Mouse (Mus musculus): ENCODE data around the gene Ggn. TPM values are rescaled to one million over a fixed set of nuclear protein-coding genes. Genes with fewer than 3 reads are reported as not detected.
"Not testable (repeated sequence)": the region's sequence is repeated elsewhere in the genome, so short reads cannot be mapped to it uniquely, and the experiment has no call there.

Gene Ggn
- polyA plus RNA-seq, 1 experiment from 2014 or later = 0.75 TPM

DNA sequence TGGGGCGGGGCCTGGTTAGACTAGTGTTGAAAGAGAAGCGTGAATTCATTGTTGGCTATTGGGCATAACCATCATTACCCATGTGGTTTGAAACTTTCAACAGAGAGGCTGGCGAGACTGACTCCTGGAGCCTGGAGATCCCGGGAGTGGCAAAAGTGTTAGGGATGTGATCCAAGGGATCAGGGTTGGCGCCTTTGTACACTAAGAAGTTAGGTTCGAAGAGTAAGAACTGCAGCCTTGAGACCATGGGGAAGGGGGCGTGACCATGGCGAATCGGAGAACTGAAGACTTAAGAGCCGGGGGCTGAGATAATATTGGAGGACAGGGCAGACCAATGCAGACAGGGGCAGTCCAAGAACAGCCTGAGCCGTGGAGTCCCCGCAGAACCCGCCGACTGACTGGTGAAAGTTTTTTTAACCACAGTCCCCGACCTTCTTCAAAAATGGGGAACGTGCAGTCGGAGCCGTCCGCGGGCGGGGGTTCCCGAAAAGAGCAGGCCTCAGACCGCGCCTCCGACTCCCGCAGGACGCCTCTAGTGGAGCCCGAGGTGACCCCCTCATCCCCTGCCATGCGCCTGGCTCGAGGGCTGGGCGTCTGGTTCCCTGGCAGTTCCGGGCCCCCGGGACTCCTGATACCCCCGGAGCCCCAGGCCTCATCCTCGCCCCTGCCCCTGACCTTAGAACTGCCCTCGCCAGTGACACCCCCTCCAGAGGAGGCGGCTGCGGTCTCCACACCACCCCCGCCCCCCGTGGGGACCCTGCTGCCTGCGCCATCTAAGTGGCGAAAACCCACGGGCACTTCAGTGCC is 948 bp downstream of the Ggn start:
- peaks cover 22% of the 10 kb centered on the region for H3K36me3 ChIP-seq (ENCODE audit: control insufficient read depth, insufficient read depth)
- H3K9ac ChIP-seq (replicated peaks; ENCODE audit: low read depth, low read length) = no peak overlapping the region; the same call in 1 of the 2 replicates
- ATAC-seq = no peak
- H3K4me1 ChIP-seq (replicated peaks; ENCODE audit: control insufficient read depth, insufficient read depth, low read length) = peaks cover 37% of the 10 kb centered on the region
- no peaks in the 10 kb centered on the region for H3K9me3 ChIP-seq (ENCODE audit: control insufficient read depth, low read length)
- WGBS = 1% methylated on average over 43 of the region's 43 CpGs
- H3K4me3 ChIP-seq (replicated peaks; ENCODE audit: low read length) = peak overlapping the region; percentile 83
- H3K27ac ChIP-seq (ENCODE audit: low read length) = no peak overlapping the region
- peaks cover 34% of the 10 kb centered on the region for H3K27me3 ChIP-seq (replicated peaks; ENCODE audit: control insufficient read depth, insufficient read depth, low read length)
- H3K4me2 ChIP-seq (ENCODE audit: low read length) = peak overlapping the region; percentile 84

DNA sequence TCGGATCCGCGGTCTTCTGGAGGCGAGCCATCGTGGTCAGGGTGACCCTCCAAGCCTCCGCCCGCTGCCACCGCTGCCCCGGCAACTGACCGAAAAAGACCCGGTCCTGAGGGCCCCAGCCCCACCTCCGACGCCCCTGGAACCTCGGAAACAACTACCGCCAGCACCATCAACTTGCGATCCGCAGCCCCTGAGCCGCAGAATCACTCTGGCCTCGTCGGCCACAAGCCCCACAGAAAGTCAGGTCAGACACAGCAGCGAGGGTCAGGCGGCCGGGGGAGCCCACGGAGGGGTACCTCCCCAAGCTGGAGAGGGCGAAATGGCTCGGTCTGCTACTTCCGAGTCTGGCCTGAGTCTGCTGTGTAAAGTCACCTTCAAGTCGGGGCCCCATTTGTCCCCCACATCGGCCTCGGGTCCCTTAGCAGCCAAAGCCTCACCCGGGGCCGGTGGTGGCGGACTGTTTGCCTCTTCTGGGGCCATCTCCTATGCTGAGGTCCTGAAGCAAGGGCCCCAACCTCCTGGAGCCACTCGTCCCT is 1.6 kb downstream of the Ggn start:
- Histone ChIP-seq H3K9me3 (ENCODE audit: control insufficient read depth, low read length) (no peaks in the 10 kb centered on the region), H3K4me2 (ENCODE audit: low read length) (peak overlapping the region; percentile 84), H3K27ac (ENCODE audit: low read length) (no peak overlapping the region), H3K9ac (replicated peaks; ENCODE audit: low read depth, low read length) (no peak overlapping the region), H3K4me1 (replicated peaks; ENCODE audit: control insufficient read depth, insufficient read depth, low read length) (peaks cover 37% of the 10 kb centered on the region), H3K27me3 (replicated peaks; ENCODE audit: control insufficient read depth, insufficient read depth, low read length) (peaks cover 34% of the 10 kb centered on the region), H3K36me3 (ENCODE audit: control insufficient read depth, insufficient read depth) (peaks cover 27% of the 10 kb centered on the region), H3K4me3 (replicated peaks; ENCODE audit: low read length) (peak overlapping the region; percentile 83)
- WGBS = 6% methylated on average over 34 of the region's 34 CpGs
- ATAC-seq = no peak

DNA sequence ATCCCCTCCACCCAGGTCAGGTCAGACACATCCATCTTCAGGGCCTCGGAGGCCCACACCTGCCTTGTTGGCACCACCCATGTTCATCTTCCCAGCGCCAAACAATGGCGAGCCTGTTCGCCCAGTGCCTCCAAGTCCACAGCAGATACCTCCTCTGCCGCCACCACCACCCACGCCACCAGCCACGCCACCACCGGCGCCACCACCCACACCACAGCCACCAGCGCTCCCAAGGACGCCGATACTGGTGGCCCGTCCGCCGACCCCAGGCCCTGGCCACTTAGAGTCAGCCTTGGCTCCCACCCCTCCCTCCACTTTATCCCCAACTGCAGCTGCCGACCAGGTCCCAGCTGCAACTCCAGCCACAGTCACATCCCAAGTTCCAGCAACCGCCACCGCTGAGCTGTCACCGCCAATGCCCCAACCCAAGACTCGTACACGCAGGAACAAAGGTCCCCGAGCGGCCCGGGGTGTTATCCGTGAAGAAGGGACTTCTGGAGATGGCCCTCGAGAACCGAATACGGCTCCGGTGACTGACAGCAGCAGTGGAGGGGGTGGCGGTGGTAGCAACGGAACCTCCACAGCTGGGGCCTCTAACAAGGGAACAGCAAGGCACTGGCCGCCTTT is 2.5 kb downstream of the Ggn start:
- no peak overlapping the region for H3K9ac ChIP-seq (replicated peaks; ENCODE audit: low read depth, low read length)
- H3K4me3 ChIP-seq (replicated peaks; ENCODE audit: low read length) = no peak overlapping the region
- peaks cover 27% of the 10 kb centered on the region for H3K36me3 ChIP-seq (ENCODE audit: control insufficient read depth, insufficient read depth)
- no peak overlapping the region for H3K27ac ChIP-seq (ENCODE audit: low read length)
- 33% methylated on average over 32 of the region's 32 CpGs for WGBS
- no peak overlapping the region for H3K4me2 ChIP-seq (ENCODE audit: low read length)
- H3K4me1 ChIP-seq (replicated peaks; ENCODE audit: control insufficient read depth, insufficient read depth, low read length) = peaks cover 36% of the 10 kb centered on the region
- H3K9me3 ChIP-seq (ENCODE audit: control insufficient read depth, low read length) = no peaks in the 10 kb centered on the region
- no peak for ATAC-seq
- peaks cover 34% of the 10 kb centered on the region for H3K27me3 ChIP-seq (replicated peaks; ENCODE audit: control insufficient read depth, insufficient read depth, low read length)

GRCm38 (mm10) chr7:29178106-29178505 is 8.1 kb downstream of the Ggn start:
- ATAC-seq = no peak
- H3K4me3 ChIP-seq (replicated peaks; ENCODE audit: low read length) = no peak overlapping the region
- peaks cover 27% of the 10 kb centered on the region for H3K36me3 ChIP-seq (ENCODE audit: control insufficient read depth, insufficient read depth)
- no peak overlapping the region for H3K27ac ChIP-seq (ENCODE audit: low read length)
- no peaks in the 10 kb centered on the region for H3K9me3 ChIP-seq (ENCODE audit: control insufficient read depth, low read length)
- H3K9ac ChIP-seq (replicated peaks; ENCODE audit: low read depth, low read length) = no peak overlapping the region
- H3K27me3 ChIP-seq (replicated peaks; ENCODE audit: control insufficient read depth, insufficient read depth, low read length) = peaks cover 8% of the 10 kb centered on the region
- H3K4me2 ChIP-seq (ENCODE audit: low read length) = no peak overlapping the region
- H3K4me1 ChIP-seq (replicated peaks; ENCODE audit: control insufficient read depth, insufficient read depth, low read length) = peaks cover 17% of the 10 kb centered on the region
- 86% methylated on average over 4 of the region's 4 CpGs for WGBS

DNA sequence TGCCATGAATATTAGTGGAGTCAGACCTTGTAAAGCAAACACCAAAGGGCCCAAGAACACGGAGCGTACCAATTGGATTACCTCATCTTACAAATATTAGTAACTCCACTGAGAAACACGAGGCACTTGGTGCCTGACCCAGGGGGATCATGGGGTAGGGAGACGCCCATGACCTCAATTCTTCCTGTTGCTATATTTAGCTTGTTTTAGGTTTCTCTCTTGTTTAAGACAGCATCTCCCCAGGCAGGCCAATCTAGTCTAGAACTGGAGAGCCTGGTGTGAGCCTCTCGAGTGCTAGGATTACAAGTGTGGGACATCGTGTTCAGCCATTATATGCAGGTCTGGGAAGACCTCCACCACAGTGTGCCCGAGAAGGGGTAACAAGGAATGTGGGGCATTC is 9.3 kb downstream of the Ggn start:
- Histone ChIP-seq H3K27ac (ENCODE audit: low read length) (no peak overlapping the region), H3K36me3 (ENCODE audit: control insufficient read depth, insufficient read depth) (peaks cover 22% of the 10 kb centered on the region), H3K27me3 (replicated peaks; ENCODE audit: control insufficient read depth, insufficient read depth, low read length) (no peaks in the 10 kb centered on the region), H3K4me2 (ENCODE audit: low read length) (peak overlapping the region; percentile 75), H3K9me3 (ENCODE audit: control insufficient read depth, low read length) (no peaks in the 10 kb centered on the region), H3K4me1 (replicated peaks; ENCODE audit: control insufficient read depth, insufficient read depth, low read length) (peaks cover 17% of the 10 kb centered on the region), H3K4me3 (replicated peaks; ENCODE audit: low read length) (peak overlapping the region; percentile 77), H3K9ac (replicated peaks; ENCODE audit: low read depth, low read length) (peak overlapping the region; percentile 6; the same call in 1 of the 2 replicates)
- no peak for ATAC-seq
- WGBS = 58% methylated on average over 7 of the region's 7 CpGs

GRCm38 (mm10) chr7:29180077-29180853 is 10.3 kb downstream of the Ggn start, which contains the start of gene Psmd8:
Gene Psmd8, minus strand, starts transcription at chr7:29180701.
- H3K9me3 ChIP-seq (ENCODE audit: control insufficient read depth, low read length) = no peaks in the 10 kb centered on the region
- peak within 1 kb of the TSS; percentile 75 for H3K4me2 ChIP-seq (ENCODE audit: low read length)
- H3K36me3 ChIP-seq (ENCODE audit: control insufficient read depth, insufficient read depth) = peaks cover 12% of the 10 kb centered on the region
- peak; percentile 96 for ATAC-seq
- H3K27me3 ChIP-seq (replicated peaks; ENCODE audit: control insufficient read depth, insufficient read depth, low read length) = no peaks in the 10 kb centered on the region
- H3K4me1 ChIP-seq (replicated peaks; ENCODE audit: control insufficient read depth, insufficient read depth, low read length) = peaks cover 17% of the 10 kb centered on the region
- H3K27ac ChIP-seq (ENCODE audit: low read length) = peak within 1 kb of the TSS; percentile 71
- H3K4me3 ChIP-seq (replicated peaks; ENCODE audit: low read length) = peak within 1 kb of the TSS; percentile 77
- H3K9ac ChIP-seq (replicated peaks; ENCODE audit: low read depth, low read length) = peak within 1 kb of the TSS; percentile 81
- WGBS = under 1% methylated on average over 61 of the region's 62 CpGs

DNA sequence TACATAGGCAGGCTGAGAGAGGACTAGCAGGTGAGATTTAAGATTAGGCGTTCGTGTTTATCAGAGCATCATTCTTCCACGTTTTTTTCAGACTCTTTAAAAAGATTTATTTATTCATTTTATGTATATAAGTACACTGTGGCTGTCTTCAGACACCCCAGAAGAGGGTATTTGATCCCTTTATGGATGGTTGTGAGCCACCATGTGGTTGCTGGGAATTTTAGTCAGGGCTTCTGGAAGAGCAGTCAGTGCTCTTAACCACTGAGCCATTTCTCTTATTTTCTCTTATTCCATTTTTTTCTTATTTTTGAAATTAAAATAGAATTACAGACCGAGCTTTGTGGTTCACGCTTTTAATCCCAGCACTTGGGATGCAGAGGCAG is 10.8 kb downstream of the Ggn start:
- peak overlapping the region; percentile 77 for H3K4me3 ChIP-seq (replicated peaks; ENCODE audit: low read length)
- peaks cover 17% of the 10 kb centered on the region for H3K4me1 ChIP-seq (replicated peaks; ENCODE audit: control insufficient read depth, insufficient read depth, low read length)
- no peaks in the 10 kb centered on the region for H3K9me3 ChIP-seq (ENCODE audit: control insufficient read depth, low read length)
- H3K4me2 ChIP-seq (ENCODE audit: low read length) = peak overlapping the region; percentile 67
- H3K9ac ChIP-seq (replicated peaks; ENCODE audit: low read depth, low read length) = peak overlapping the region; percentile 53; the same call in 1 of the 2 replicates
- peaks cover 7% of the 10 kb centered on the region for H3K36me3 ChIP-seq (ENCODE audit: control insufficient read depth, insufficient read depth)
- H3K27ac ChIP-seq (ENCODE audit: low read length) = peak overlapping the region; percentile 71
- peak; percentile 22 for ATAC-seq
- H3K27me3 ChIP-seq (replicated peaks; ENCODE audit: control insufficient read depth, insufficient read depth, low read length) = no peaks in the 10 kb centered on the region
- WGBS = 41% methylated on average over 5 of the region's 5 CpGs

DNA sequence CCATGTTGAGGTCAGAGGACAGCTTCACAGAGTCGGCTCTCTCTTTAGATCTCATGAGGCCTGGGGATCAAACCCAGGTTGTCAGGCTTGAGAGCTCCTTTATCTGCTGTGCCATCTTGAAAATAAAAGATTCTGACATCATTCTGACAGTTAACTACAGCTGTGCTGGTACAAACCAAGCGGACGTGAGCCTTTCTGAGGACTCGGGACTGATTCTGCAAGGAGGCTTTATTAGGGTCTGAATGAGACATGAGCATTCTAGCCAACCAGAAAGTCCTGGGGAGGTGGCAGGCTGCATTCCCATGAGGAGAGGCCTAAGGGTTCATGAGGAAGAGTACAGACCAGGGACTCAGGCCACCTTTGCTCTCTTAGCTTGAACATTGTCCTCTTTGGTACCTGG is 11.3 kb downstream of the Ggn start:
- ATAC-seq; H3K9me3 ChIP-seq (ENCODE audit: control insufficient read depth, low read length): not testable (repeated sequence)

DNA sequence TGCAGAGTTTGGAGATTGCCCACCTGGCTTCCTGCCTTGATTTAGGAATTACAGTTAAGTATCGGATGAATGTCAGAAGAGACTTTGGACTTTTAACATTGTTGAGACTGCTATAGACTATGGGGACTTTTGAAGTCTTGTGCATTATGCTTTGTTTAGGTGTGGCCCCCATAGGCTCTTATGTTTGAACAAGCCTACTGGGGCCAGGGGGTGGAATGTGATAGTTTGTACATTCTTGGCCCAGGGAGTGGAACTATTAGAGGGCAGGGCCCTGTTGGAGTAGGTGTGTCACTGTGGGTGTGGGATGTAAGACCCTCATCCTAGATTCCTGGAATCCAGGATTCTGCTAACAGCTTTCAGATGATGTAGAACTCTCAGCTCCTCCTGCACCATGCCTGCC is 24.2 kb downstream of the Ggn start:
- H3K27me3 ChIP-seq (replicated peaks; ENCODE audit: control insufficient read depth, insufficient read depth, low read length); H3K4me2 ChIP-seq (ENCODE audit: low read length); H3K36me3 ChIP-seq (ENCODE audit: control insufficient read depth, insufficient read depth); H3K4me3 ChIP-seq (replicated peaks; ENCODE audit: low read length); H3K9me3 ChIP-seq (ENCODE audit: control insufficient read depth, low read length); H3K27ac ChIP-seq (ENCODE audit: low read length); H3K4me1 ChIP-seq (replicated peaks; ENCODE audit: control insufficient read depth, insufficient read depth, low read length); ATAC-seq; H3K9ac ChIP-seq (replicated peaks; ENCODE audit: low read depth, low read length): not testable (repeated sequence)
- WGBS = 85% methylated on average over 1 of the region's 1 CpGs

More for the DNA sequence above, 11.3 kb downstream of the Ggn start:
- not testable (repeated sequence) for H3K27ac ChIP-seq (ENCODE audit: low read length); H3K36me3 ChIP-seq (ENCODE audit: control insufficient read depth, insufficient read depth); H3K9ac ChIP-seq (replicated peaks; ENCODE audit: low read depth, low read length); H3K27me3 ChIP-seq (replicated peaks; ENCODE audit: control insufficient read depth, insufficient read depth, low read length); H3K4me3 ChIP-seq (replicated peaks; ENCODE audit: low read length)
- 89% methylated on average over 4 of the region's 4 CpGs for WGBS
- H3K4me1 ChIP-seq (replicated peaks; ENCODE audit: control insufficient read depth, insufficient read depth, low read length) = peaks cover 17% of the 10 kb centered on the region
- H3K4me2 ChIP-seq (ENCODE audit: low read length) = peak overlapping the region; percentile 67; the same call in 1 of the 2 replicates
